Mouse (Mus musculus) thymus, adult 2 months (tissue): ENCODE measurements around the gene Misp.

Experiments used
- CTCF ChIP-seq: fragments of 200-500 bp; IDR thresholded peaks from 2 replicates; pipeline ENCODE4 v1.5.1; 2012; ENCODE audit warnings: mild to moderate bottlenecking, control low read depth, low read length, moderate library complexity, borderline replicate concordance; ENCODE audit not compliant: control insufficient read depth, poor library complexity, insufficient read depth; ENCODE audit errors: extremely low read depth
- POLR2A ChIP-seq: fragments of 200-500 bp; IDR thresholded peaks from 2 replicates; pipeline ENCODE4 v1.6.1; 2012; ENCODE audit warnings: mild to moderate bottlenecking, low read length, control low read depth, moderate library complexity; ENCODE audit not compliant: control insufficient read depth, poor library complexity, insufficient read depth; ENCODE audit errors: extremely low read depth

- no peak for TF ChIP-seq CTCF
- no peak for TF ChIP-seq POLR2A
Observed at GRCm38 (mm10) chr10:79790861-79791260, 29.9 kb upstream of the Misp start, which contains the start of gene Prss57.
